Comparison of ENCODE assay signal across 13 mouse cellular contexts in genomic region chr1:87929730-87930129, GRCm38 (mm10).
DNase-seq lines count a peak whose midpoint lies in the region; ATAC-seq and TF ChIP-seq lines count a peak whose summit lies in the region.
"Had no signal": no experiment of that assay in that cellular context is flagged by ENCODE, and none has a peak within 500 bp of the region (broad histone marks: within the 10 kb centered on the region; RNA-seq: fewer than 3 reads in every experiment).

No protein-coding gene starts in this region.

- H3K4me3 ChIP-seq in hindbrain, embryonic 15.5 days = no peak overlapping the region
- H3K4me3 ChIP-seq in hindbrain, embryonic 10.5 days = no peak overlapping the region
- H3K4me3 ChIP-seq in cerebellum, adult 2 months (replicated peaks; ENCODE audit: insufficient read depth, low read depth, low read length) = no peak overlapping the region
- H3K4me3 ChIP-seq in heart, embryonic 11.5 days (ENCODE audit: low read depth, low read length) = no peak overlapping the region
- H3K4me3 ChIP-seq: embryonic facial prominence, embryonic 12.5 days; midbrain, embryonic 12.5 days had no signal

- H3K4me1 ChIP-seq in hindbrain, embryonic 15.5 days (replicated peaks) = no peaks in the 10 kb centered on the region
- peaks cover 4% of the 10 kb centered on the region; the same call in 1 of the 2 replicates for H3K4me1 ChIP-seq in hindbrain, embryonic 10.5 days (replicated peaks)
- H3K4me1 ChIP-seq in cerebellum, adult 2 months (ENCODE audit: control insufficient read depth, insufficient read depth, low read length) = peaks cover 4% of the 10 kb centered on the region; the same call in 1 of the 2 replicates
- H3K4me1 ChIP-seq in heart, embryonic 11.5 days (ENCODE audit: control insufficient read depth, insufficient read depth, low read length) = no peaks in the 10 kb centered on the region
- H3K4me1 ChIP-seq: embryonic facial prominence, embryonic 12.5 days had no signal

- ATAC-seq in hindbrain, embryonic 15.5 days (ENCODE audit: low FRiP score, low read depth) = no peak
- ATAC-seq in heart, embryonic 11.5 days (replicated peaks; ENCODE audit: insufficient number of reproducible peaks, low FRiP score, low TSS enrichment) = no peak
- ATAC-seq: intestine, postnatal 0 days had no signal

- WGBS in hindbrain, embryonic 15.5 days = 58% methylated on average over 5 of the region's 5 CpGs
- 90% methylated on average over 5 of the region's 5 CpGs for WGBS in hindbrain, embryonic 10.5 days
- 5% methylated on average over 5 of the region's 5 CpGs for WGBS in cerebellum, adult 2 months
- 66% methylated on average over 5 of the region's 5 CpGs for WGBS in heart, embryonic 11.5 days (ENCODE audit: insufficient replicate concordance)

- TF ChIP-seq CTCF in cerebellum, adult 2 months (IDR thresholded peaks at IDR 0.05; ENCODE audit: borderline replicate concordance, insufficient read depth, low read depth, low read length) = no peak

- 0 out of 2 replicates have a peak overlapping the region, but pooled peaks have one; percentile 6 for H3K27ac ChIP-seq in hindbrain, embryonic 15.5 days (replicated peaks)
- no peak overlapping the region for H3K27ac ChIP-seq in hindbrain, embryonic 10.5 days
- no peak overlapping the region for H3K27ac ChIP-seq in cerebellum, adult 2 months (ENCODE audit: insufficient read depth, low read length)
- no peak overlapping the region for H3K27ac ChIP-seq in heart, embryonic 11.5 days (ENCODE audit: low read depth, low read length)
- H3K27ac ChIP-seq: embryonic facial prominence, embryonic 12.5 days; midbrain, embryonic 12.5 days had no signal

- TF ChIP-seq POLR2A in cerebellum, adult 2 months (IDR thresholded peaks at IDR 0.05; ENCODE audit: borderline replicate concordance, insufficient read depth, low read length) = no peak

- no peaks in the 10 kb centered on the region for H3K9me3 ChIP-seq in hindbrain, embryonic 15.5 days
- no peaks in the 10 kb centered on the region for H3K9me3 ChIP-seq in hindbrain, embryonic 10.5 days
- no peaks in the 10 kb centered on the region for H3K9me3 ChIP-seq in heart, embryonic 11.5 days (replicated peaks; ENCODE audit: control insufficient read depth, low read length)
- H3K9me3 ChIP-seq: embryonic facial prominence, embryonic 12.5 days; midbrain, embryonic 12.5 days had no signal

- H3K4me2 ChIP-seq in hindbrain, embryonic 15.5 days = no peak overlapping the region
- no peak overlapping the region for H3K4me2 ChIP-seq in heart, embryonic 11.5 days
- H3K4me2 ChIP-seq: embryonic facial prominence, embryonic 12.5 days; lung, embryonic 14.5 days; midbrain, embryonic 12.5 days had no signal

- DNase-seq in hindbrain, embryonic 10.5 days (ENCODE audit: low spot score) = no peak
- peak; percentile 26 for DNase-seq in right cerebral cortex, postnatal 14 days
- no peak for DNase-seq in right cerebral cortex, postnatal 36 days (ENCODE audit: low spot score in 2 of 2)
- DNase-seq in cerebellum, adult 2 months = peak; percentile 80 to 83
- no peak for DNase-seq in heart, postnatal 14 days
- no peak for DNase-seq in thymus, adult 18-20 months
- DNase-seq: lung, embryonic 14.5 days; thymus, postnatal 4 days had no signal

- H3K9ac ChIP-seq in hindbrain, embryonic 15.5 days = no peak overlapping the region
- no peak overlapping the region for H3K9ac ChIP-seq in heart, embryonic 11.5 days (ENCODE audit: low read depth, low read length)
- H3K9ac ChIP-seq: embryonic facial prominence, embryonic 12.5 days; lung, embryonic 14.5 days; midbrain, embryonic 12.5 days had no signal

- intact Hi-C loops in heart, postnatal 14 days (cut with DNase I) = loop anchor here (10.0 kb wide), 1 partner anchor 485 kb away; no protein-coding TSS in a partner anchor

- no peaks in the 10 kb centered on the region for H3K27me3 ChIP-seq in hindbrain, embryonic 15.5 days
- no peaks in the 10 kb centered on the region for H3K27me3 ChIP-seq in hindbrain, embryonic 10.5 days (ENCODE audit: insufficient read depth, poor library complexity, severe bottlenecking)
- H3K27me3 ChIP-seq in cerebellum, adult 2 months (ENCODE audit: control insufficient read depth, insufficient read depth, low read length) = no peaks in the 10 kb centered on the region
- H3K27me3 ChIP-seq in heart, embryonic 11.5 days (ENCODE audit: control insufficient read depth, insufficient read depth, low read length) = no peaks in the 10 kb centered on the region
- H3K27me3 ChIP-seq: embryonic facial prominence, embryonic 12.5 days; midbrain, embryonic 12.5 days had no signal

- peaks cover 51% of the 10 kb centered on the region for H3K36me3 ChIP-seq in hindbrain, embryonic 15.5 days
- H3K36me3 ChIP-seq in hindbrain, embryonic 10.5 days = peaks cover 97% of the 10 kb centered on the region
- H3K36me3 ChIP-seq in heart, embryonic 11.5 days (ENCODE audit: control insufficient read depth, insufficient read depth, low read length) = peaks cover 20% of the 10 kb centered on the region

Comparison
In these comparisons a context has a peak if more than half of its experiments do, and no peak if none do; other contexts are left out.
1. DNase-seq: peak in right cerebral cortex, postnatal 14 days (single experiment) and cerebellum, adult 2 months (2 of 2); none in hindbrain, embryonic 10.5 days (single experiment), right cerebral cortex, postnatal 36 days (0 of 2), heart, postnatal 14 days (0 of 2) and thymus, adult 18-20 months (0 of 2).